Mouse (Mus musculus): ENCODE results near the gene Prkg1.

DNA sequence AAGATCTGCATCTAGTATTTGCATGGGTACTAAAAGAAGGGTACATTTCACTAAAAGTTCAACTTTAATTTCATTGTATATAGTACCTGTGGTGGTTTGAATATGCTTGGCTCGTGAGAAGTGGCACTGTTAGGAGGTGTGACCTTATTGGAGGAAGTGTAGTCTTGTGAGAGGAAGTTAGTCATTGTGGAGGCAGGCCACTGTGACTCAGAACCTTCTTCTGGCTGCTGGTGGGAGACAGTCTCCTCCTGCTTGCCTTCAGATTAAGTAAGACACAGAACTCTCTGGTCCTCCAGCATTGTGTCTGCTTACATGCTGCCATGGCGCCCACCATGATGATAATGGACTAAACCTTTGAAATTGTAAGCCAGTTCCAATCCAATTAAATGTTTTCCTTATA lies 984.0 kb downstream of the Prkg1 start:
- TF ChIP-seq POLR2A (IDR thresholded peaks at IDR 0.05; ENCODE audit: borderline replicate concordance, low read depth, low read length), result no peak
- no peak for TF ChIP-seq CTCF (IDR thresholded peaks at IDR 0.05; ENCODE audit: low read depth, low read length)
